Mouse (Mus musculus): ENCODE measurements around the gene Ankrd44. TPM values are rescaled to one million over a fixed set of nuclear protein-coding genes. Genes with fewer than 3 reads are reported as not detected.

Ankrd44 gene
- total and polyA plus RNA-seq, 3 experiments: 12.7 to 23.0 (median 19.8) TPM

- TF ChIP-seq ZC3H11A (IDR thresholded peaks at IDR 0.05; ENCODE audit: low read depth, low read length) (no peak), MAFK (IDR thresholded peaks at IDR 0.05; ENCODE audit: insufficient replicate concordance, low read length) (no peak), MAZ (IDR thresholded peaks at IDR 0.05; ENCODE audit: low read depth, low read length) (no peak)
These were observed 4.1 kb downstream of the Ankrd44 start (continued) for GRCm38 (mm10) chr1:54922025-54922574.

- Histone ChIP-seq H3K79me2 (replicated peaks; ENCODE audit: control insufficient read depth, extremely low read depth, insufficient read depth, poor library complexity, severe bottlenecking) (peaks cover 21% of the 10 kb centered on the region), H3K27me3 (replicated peaks) (no peaks in the 10 kb centered on the region), H3K36me3 (replicated peaks in 1 of 2; ENCODE audit: control insufficient read depth in 1 of 2, insufficient read depth in 1 of 2, low read length in 1 of 2) (no peaks in the 10 kb centered on the region), H3K27ac (ENCODE audit: insufficient read depth, low read depth) (no peak overlapping the region), H3K4me1 (ENCODE audit: control insufficient read depth in 1 of 2, insufficient read depth in 2 of 2) (peaks cover 16 to 84% of the 10 kb centered on the region in 2 experiments), H3K4me2 (ENCODE audit: insufficient read depth, low read depth, poor library complexity, severe bottlenecking) (no peak overlapping the region), H3K9me3 (replicated peaks; ENCODE audit: low read length) (no peaks in the 10 kb centered on the region), H3K4me3 (replicated peaks in 1 of 3; ENCODE audit: low read depth in 2 of 3, low read length in 2 of 3, poor library complexity in 1 of 3) (no peak overlapping the region), H3K9ac (ENCODE audit: insufficient read depth, low read depth) (no peak overlapping the region)
- dilution Hi-C loops (cut with MboI; ENCODE audit: extremely low pct_ligation_motif_present, extremely low pct_unique_long_range_greater_than_20kb, low sequenced_read_pairs) (no loop called here), in situ Hi-C loops (cut with MboI; ENCODE audit: low pct_ligation_motif_present, low pct_unique_long_range_greater_than_20kb, low sequenced_read_pairs) (loop anchor here (10.0 kb wide), 2 partner anchors 155 to 255 kb away; no protein-coding TSS in a partner anchor)
- TF ChIP-seq UBTF (IDR thresholded peaks at IDR 0.05; ENCODE audit: low read depth, low read length): no peak
- no peak for TF ChIP-seq ZMIZ1 (IDR thresholded peaks at IDR 0.05; ENCODE audit: low read depth, low read length)
- no peak for TF ChIP-seq CTCF (conservative IDR thresholded peaks at IDR 0.05 in 1 of 2, IDR thresholded peaks at IDR 0.05 in 1 of 2; ENCODE audit: low read depth in 2 of 2, low read length in 2 of 2)
- TF ChIP-seq TBP (conservative IDR thresholded peaks at IDR 0.05; ENCODE audit: low read depth, low read length): no peak
- no peak for TF ChIP-seq PAX5 (IDR thresholded peaks at IDR 0.05; ENCODE audit: low read length)
- no peak for TF ChIP-seq POLR2AphosphoS2 (IDR thresholded peaks at IDR 0.05; ENCODE audit: low read depth, low read length)
- no peak for TF ChIP-seq MAZ (IDR thresholded peaks at IDR 0.05; ENCODE audit: low read depth, low read length)
- no peak for TF ChIP-seq MYC (IDR thresholded peaks at IDR 0.05; ENCODE audit: low read depth, low read length)
- no peak for TF ChIP-seq MEF2A (IDR thresholded peaks at IDR 0.05; ENCODE audit: borderline replicate concordance, low read depth, low read length)
- TF ChIP-seq CHD2 (IDR thresholded peaks at IDR 0.05; ENCODE audit: low read length): no peak
- TF ChIP-seq USF2 (conservative IDR thresholded peaks at IDR 0.05; ENCODE audit: low read depth, low read length): no peak
- TF ChIP-seq HCFC1 (IDR thresholded peaks at IDR 0.05; ENCODE audit: low read depth, low read length): no peak
- no peak for DNase-seq (ENCODE audit: extremely low read depth)
These were observed 6.1 kb downstream of the Ankrd44 start for GRCm38 (mm10) chr1:54920132-54920531.

GRCm38 (mm10) chr1:54916456-54916855 is 9.7 kb downstream of the Ankrd44 start:
- Histone ChIP-seq H3K27ac (ENCODE audit: insufficient read depth, low read depth) (no peak overlapping the region), H3K27me3 (replicated peaks) (no peaks in the 10 kb centered on the region), H3K4me3 (replicated peaks in 1 of 3; ENCODE audit: low read depth in 2 of 3, low read length in 2 of 3, poor library complexity in 1 of 3) (no peak overlapping the region), H3K36me3 (replicated peaks in 1 of 2; ENCODE audit: control insufficient read depth in 1 of 2, insufficient read depth in 1 of 2, low read length in 1 of 2) (no peaks in the 10 kb centered on the region), H3K4me1 (ENCODE audit: control insufficient read depth in 1 of 2, insufficient read depth in 2 of 2) (peaks cover 21 to 75% of the 10 kb centered on the region in 2 experiments), H3K4me2 (ENCODE audit: insufficient read depth, low read depth, poor library complexity, severe bottlenecking) (no peak overlapping the region), H3K79me2 (replicated peaks; ENCODE audit: control insufficient read depth, extremely low read depth, insufficient read depth, poor library complexity, severe bottlenecking) (peaks cover 6% of the 10 kb centered on the region), H3K9me3 (replicated peaks; ENCODE audit: low read length) (no peaks in the 10 kb centered on the region), H3K9ac (ENCODE audit: insufficient read depth, low read depth) (no peak overlapping the region)
- TF ChIP-seq EP300 (IDR thresholded peaks at IDR 0.05; ENCODE audit: low read length): no peak
- no peak for TF ChIP-seq ETS1 (conservative IDR thresholded peaks at IDR 0.05; ENCODE audit: low read depth, low read length)
- TF ChIP-seq NELFE (IDR thresholded peaks at IDR 0.05; ENCODE audit: low read depth, low read length): no peak
- no peak for TF ChIP-seq E2F4 (IDR thresholded peaks at IDR 0.05; ENCODE audit: insufficient replicate concordance, low read depth, low read length)
- no peak for TF ChIP-seq SMC3 (IDR thresholded peaks at IDR 0.05; ENCODE audit: low read depth, low read length)
- TF ChIP-seq UBTF (IDR thresholded peaks at IDR 0.05; ENCODE audit: low read depth, low read length): no peak
- no peak for TF ChIP-seq KAT2A (IDR thresholded peaks at IDR 0.05; ENCODE audit: insufficient replicate concordance, low read length)
- no peak for TF ChIP-seq USF1 (IDR thresholded peaks at IDR 0.05; ENCODE audit: low read depth, low read length)
- no peak for TF ChIP-seq ZKSCAN1 (IDR thresholded peaks at IDR 0.05; ENCODE audit: borderline replicate concordance, low read depth, low read length)
- TF ChIP-seq ZMIZ1 (IDR thresholded peaks at IDR 0.05; ENCODE audit: low read depth, low read length): no peak
- TF ChIP-seq POLR2A (IDR thresholded peaks at IDR 0.05; ENCODE audit: low read depth, low read length): no peak
- no peak for TF ChIP-seq USF2 (conservative IDR thresholded peaks at IDR 0.05; ENCODE audit: low read depth, low read length)
- no peak for TF ChIP-seq ZNF384 (IDR thresholded peaks at IDR 0.05; ENCODE audit: low read depth, low read length)
- no peak for TF ChIP-seq CHD1 (IDR thresholded peaks at IDR 0.05; ENCODE audit: low read depth, low read length)
- no peak for TF ChIP-seq BHLHE40 (IDR thresholded peaks at IDR 0.05; ENCODE audit: low read depth, low read length)
- no peak for TF ChIP-seq MXI1 (IDR thresholded peaks at IDR 0.05; ENCODE audit: low read depth, low read length)
- in situ Hi-C loops (cut with MboI; ENCODE audit: low pct_ligation_motif_present, low pct_unique_long_range_greater_than_20kb, low sequenced_read_pairs): no loop called here
- no peak for DNase-seq (ENCODE audit: extremely low read depth)
- dilution Hi-C loops (cut with MboI; ENCODE audit: extremely low pct_ligation_motif_present, extremely low pct_unique_long_range_greater_than_20kb, low sequenced_read_pairs): no loop called here

Data from CH12.LX (cell line).